Mouse (Mus musculus) ovary, adult 18-20 months (tissue): ENCODE results near the gene Epb41.

Source experiments
- DNase-seq: peaks from one replicate; pipeline ENCODE4 v3.0.0; 2022; ENCODE audit warnings: low spot score, mixed read lengths

Gene Epb41

GRCm38 (mm10) chr4:132074933-132075769 is at the start of gene Epb41:
Epb41 (minus strand) TSS chr4:132075321.
- DNase-seq: peak; percentile 96

GRCm38 (mm10) chr4:132123166-132123565 is 48.0 kb upstream of the Epb41 start:
- no peak for DNase-seq

GRCm38 (mm10) chr4:132121674-132122073 is 46.6 kb upstream of the Epb41 start:
- DNase-seq: no peak

- no peak for DNase-seq
Observed at GRCm38 (mm10) chr4:132119566-132119965, 44.4 kb upstream of the Epb41 start.

- DNase-seq: no peak
Observed at GRCm38 (mm10) chr4:132116315-132116714, 41.2 kb upstream of the Epb41 start.

GRCm38 (mm10) chr4:132113411-132114095 is 38.4 kb upstream of the Epb41 start:
- no peak for DNase-seq

GRCm38 (mm10) chr4:132111227-132111626 is 36.1 kb upstream of the Epb41 start:
- no peak for DNase-seq

- DNase-seq: no peak
Observed at GRCm38 (mm10) chr4:132108221-132108620, 33.1 kb upstream of the Epb41 start.

GRCm38 (mm10) chr4:132101152-132101551 is 26.0 kb upstream of the Epb41 start:
- no peak for DNase-seq

GRCm38 (mm10) chr4:132099548-132099947 is 24.4 kb upstream of the Epb41 start:
- DNase-seq: no peak

- no peak for DNase-seq
Observed at GRCm38 (mm10) chr4:132095043-132095442, 19.9 kb upstream of the Epb41 start.

GRCm38 (mm10) chr4:132093928-132094327 is 18.8 kb upstream of the Epb41 start:
- no peak for DNase-seq

GRCm38 (mm10) chr4:132093136-132093535 is 18.0 kb upstream of the Epb41 start:
- DNase-seq: no peak

- DNase-seq: no peak
Observed at GRCm38 (mm10) chr4:132088921-132089320, 13.8 kb upstream of the Epb41 start.

GRCm38 (mm10) chr4:132085114-132085513 is 10.0 kb upstream of the Epb41 start:
- DNase-seq: no peak

- no peak for DNase-seq
Observed at GRCm38 (mm10) chr4:132080492-132080983, 5.4 kb upstream of the Epb41 start.

- no peak for DNase-seq
Observed at GRCm38 (mm10) chr4:132079555-132080275, 4.6 kb upstream of the Epb41 start.

GRCm38 (mm10) chr4:132078296-132078714 is 3.2 kb upstream of the Epb41 start:
- DNase-seq: no peak

GRCm38 (mm10) chr4:132077445-132077844 is 2.3 kb upstream of the Epb41 start:
- DNase-seq: no peak

- peak; percentile 47 for DNase-seq
Observed at GRCm38 (mm10) chr4:132076480-132077405, 1.6 kb upstream of the Epb41 start.

GRCm38 (mm10) chr4:132075796-132076195 is 675 bp upstream of the Epb41 start:
- DNase-seq: no peak
